Mouse (Mus musculus) brain, embryonic 14.5 days (tissue): ENCODE results near the gene Vegfa.

Experiments used
- CTCF ChIP-seq: fragments of 200-500 bp; IDR thresholded peaks from 2 replicates; pipeline ENCODE4 v1.5.1; 2012; ENCODE audit warnings: inconsistent platforms, mild to moderate bottlenecking, moderate library complexity, borderline replicate concordance; ENCODE audit not compliant: insufficient read depth, insufficient read length; ENCODE audit errors: extremely low read depth
- POLR2A ChIP-seq: fragments of 200-500 bp; IDR thresholded peaks from 2 replicates; pipeline ENCODE4 v1.6.1; 2012; ENCODE audit warnings: mild to moderate bottlenecking, inconsistent platforms, borderline replicate concordance; ENCODE audit not compliant: poor library complexity, insufficient read depth, insufficient read length, severe bottlenecking; ENCODE audit errors: extremely low read depth

DNA sequence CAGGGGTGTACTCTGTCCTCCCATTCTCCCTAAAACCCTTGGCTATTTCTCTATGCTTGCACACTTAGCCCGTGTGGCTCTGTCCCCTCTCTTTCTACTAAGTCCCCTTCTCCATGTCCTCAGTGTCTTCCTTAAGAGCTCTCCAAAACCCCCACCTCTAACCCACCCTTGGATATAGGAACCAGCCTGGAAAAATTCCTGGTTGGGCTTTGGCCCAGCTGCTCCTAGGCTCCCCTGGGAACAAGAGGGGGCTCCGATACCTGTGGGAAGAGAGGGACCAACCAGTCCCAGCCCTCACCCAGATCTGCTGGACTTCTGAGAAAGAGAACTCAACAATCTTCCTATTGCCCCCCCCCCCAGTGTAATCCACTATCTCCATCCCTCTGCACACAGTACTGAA is 1.4 kb upstream of the Vegfa start:
- TF ChIP-seq CTCF (no peak), POLR2A (no peak)
